Mouse (Mus musculus) left cerebral cortex, adult 11 months (tissue): ENCODE measurements around the gene Trim80.

Experiments
- DNase-seq: peaks from one replicate; pipeline ENCODE4 v3.0.0; 2022; ENCODE audit warnings: low spot score

The Trim80 gene

GRCm38 (mm10) chr11:115439906-115440595 lies at the start of gene Trim80:
TSS of gene Trim80 (plus strand) at chr11:115440545.
- DNase-seq, result no peak

GRCm38 (mm10) chr11:115391358-115391757 lies 49.0 kb upstream of the Trim80 start:
- no peak for DNase-seq

GRCm38 (mm10) chr11:115393721-115394325 lies 46.5 kb upstream of the Trim80 start:
- no peak for DNase-seq

GRCm38 (mm10) chr11:115398085-115398484 lies 42.3 kb upstream of the Trim80 start:
- no peak for DNase-seq

GRCm38 (mm10) chr11:115400126-115400525 lies 40.2 kb upstream of the Trim80 start:
- no peak for DNase-seq

GRCm38 (mm10) chr11:115400630-115401391 lies 39.5 kb upstream of the Trim80 start:
- no peak for DNase-seq

- peak; percentile 82 for DNase-seq
These were observed 36.8 kb upstream of the Trim80 start, which contains the start of gene Mrpl58 for GRCm38 (mm10) chr11:115403338-115404124. TSS of gene Mrpl58 (plus strand) at chr11:115403752.

GRCm38 (mm10) chr11:115405723-115406122 lies 34.6 kb upstream of the Trim80 start:
- DNase-seq, result no peak

GRCm38 (mm10) chr11:115406858-115407401 lies 33.4 kb upstream of the Trim80 start:
- DNase-seq, result no peak

GRCm38 (mm10) chr11:115408266-115408920 lies 32.0 kb upstream of the Trim80 start:
- DNase-seq, result no peak

- DNase-seq, result no peak
These were observed 30.8 kb upstream of the Trim80 start for GRCm38 (mm10) chr11:115409556-115409955.

- peak; percentile 92 for DNase-seq
These were observed 20.7 kb upstream of the Trim80 start, which contains the start of the genes Atp5h and Kctd2 for GRCm38 (mm10) chr11:115419531-115420237. TSS of gene Atp5h (minus strand) at chr11:115419962. TSS of gene Kctd2 (plus strand) at chr11:115420128.

- DNase-seq, result no peak
These were observed 19.8 kb upstream of the Trim80 start for GRCm38 (mm10) chr11:115420336-115421190.

GRCm38 (mm10) chr11:115421328-115421727 lies 19.0 kb upstream of the Trim80 start:
- DNase-seq, result no peak

- DNase-seq, result no peak
These were observed 18.4 kb upstream of the Trim80 start for GRCm38 (mm10) chr11:115421972-115422371.

- DNase-seq, result no peak
These were observed 17.3 kb upstream of the Trim80 start for GRCm38 (mm10) chr11:115423091-115423490.

- no peak for DNase-seq
These were observed 15.7 kb upstream of the Trim80 start for GRCm38 (mm10) chr11:115424666-115425065.

- DNase-seq, result no peak
These were observed 14.7 kb upstream of the Trim80 start for GRCm38 (mm10) chr11:115425671-115426070.
